Mouse (Mus musculus): ENCODE measurements around the gene Atp13a1. TPM values are rescaled to one million over a fixed set of nuclear protein-coding genes. Genes with fewer than 3 reads are reported as not detected.

The Atp13a1 gene
- polyA plus RNA-seq, 1 experiment from 2014 or later: 55.4 TPM

DNA sequence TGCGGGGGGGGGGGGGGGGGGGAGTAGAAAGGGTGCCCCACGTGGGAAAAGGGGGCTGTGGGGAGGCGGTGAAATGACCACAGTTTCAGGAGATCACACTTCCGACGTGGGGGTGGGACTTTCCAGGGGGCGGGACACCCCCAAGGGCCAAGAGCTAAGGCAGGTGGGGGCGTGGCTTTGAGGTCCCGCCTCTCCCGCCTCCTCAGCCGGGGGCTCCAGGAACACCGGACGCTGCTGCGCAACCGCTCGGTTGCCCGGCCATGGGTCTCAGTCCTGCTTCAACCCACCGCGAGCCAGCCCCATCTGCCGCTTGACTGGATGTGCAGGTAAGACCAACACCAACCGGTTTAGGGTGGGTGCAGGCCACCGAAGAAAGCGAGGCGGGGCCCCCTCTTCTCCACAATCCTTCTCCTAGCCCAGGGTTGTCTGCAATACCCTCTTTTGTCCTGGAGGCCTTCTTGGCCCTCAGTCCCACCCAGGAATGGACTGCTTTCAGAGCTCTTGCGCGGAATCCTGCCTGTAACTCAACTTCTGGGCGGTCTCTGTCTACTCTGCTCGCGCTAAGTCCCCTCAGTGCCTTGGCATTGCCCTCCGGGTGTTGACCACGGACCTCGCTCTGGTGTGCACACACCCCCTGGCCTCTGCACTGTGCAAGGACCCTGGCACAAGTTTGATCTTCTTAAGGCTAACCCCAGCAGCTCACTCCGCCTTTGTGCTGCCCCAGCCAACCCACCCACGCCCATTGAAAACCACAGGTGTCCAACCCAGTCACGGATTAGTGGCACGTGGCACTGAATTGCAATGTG is 31.6 kb downstream of the Atp13a1 start, which contains the start of gene Lpar2:
TSS of gene Lpar2 (plus strand) at position 44 of the 806 bp plus-strand sequence.
- Histone ChIP-seq H3K9me3 (no peaks in the 10 kb centered on the region), H3K4me1 (peaks cover 38% of the 10 kb centered on the region), H3K4me3 (peak within 1 kb of the TSS; percentile 48), H3K27me3 (peaks cover 52% of the 10 kb centered on the region), H3K4me2 (replicated peaks) (peak within 1 kb of the TSS; percentile 82), H3K36me3 (peaks cover 30% of the 10 kb centered on the region), H3K27ac (replicated peaks) (peak within 1 kb of the TSS; percentile 66), H3K9ac (replicated peaks) (peak within 1 kb of the TSS; percentile 62)
- peak; percentile 85 for ATAC-seq (ENCODE audit: low FRiP score, low read depth)
- 1% methylated on average over 32 of the region's 35 CpGs for WGBS

DNA sequence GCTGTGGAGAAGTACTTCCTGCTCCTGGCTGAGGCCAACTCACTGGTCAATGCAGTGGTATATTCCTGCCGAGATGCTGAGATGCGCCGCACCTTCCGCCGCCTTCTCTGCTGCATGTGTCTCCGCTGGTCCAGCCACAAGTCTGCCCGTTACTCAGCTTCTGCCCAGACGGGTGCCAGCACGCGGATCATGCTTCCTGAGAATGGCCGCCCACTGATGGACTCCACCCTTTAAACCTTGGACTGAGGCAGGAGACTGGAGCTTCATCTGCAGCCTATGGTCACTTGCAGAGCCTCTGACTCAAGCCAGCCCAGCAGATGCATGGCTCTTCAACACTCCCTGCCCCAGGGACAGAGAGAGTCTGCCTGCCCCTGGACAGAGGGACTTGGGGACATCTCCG is 35.4 kb downstream of the Atp13a1 start:
- Histone ChIP-seq H3K4me3 (no peak overlapping the region), H3K27ac (replicated peaks) (no peak overlapping the region), H3K27me3 (peaks cover 30% of the 10 kb centered on the region), H3K4me1 (peaks cover 38% of the 10 kb centered on the region), H3K9ac (replicated peaks) (no peak overlapping the region), H3K9me3 (no peaks in the 10 kb centered on the region), H3K36me3 (peaks cover 33% of the 10 kb centered on the region; the same call in 1 of the 2 replicates), H3K4me2 (replicated peaks) (no peak overlapping the region)
- ATAC-seq (ENCODE audit: low FRiP score, low read depth): no peak
- 90% methylated on average over 12 of the region's 12 CpGs for WGBS

DNA sequence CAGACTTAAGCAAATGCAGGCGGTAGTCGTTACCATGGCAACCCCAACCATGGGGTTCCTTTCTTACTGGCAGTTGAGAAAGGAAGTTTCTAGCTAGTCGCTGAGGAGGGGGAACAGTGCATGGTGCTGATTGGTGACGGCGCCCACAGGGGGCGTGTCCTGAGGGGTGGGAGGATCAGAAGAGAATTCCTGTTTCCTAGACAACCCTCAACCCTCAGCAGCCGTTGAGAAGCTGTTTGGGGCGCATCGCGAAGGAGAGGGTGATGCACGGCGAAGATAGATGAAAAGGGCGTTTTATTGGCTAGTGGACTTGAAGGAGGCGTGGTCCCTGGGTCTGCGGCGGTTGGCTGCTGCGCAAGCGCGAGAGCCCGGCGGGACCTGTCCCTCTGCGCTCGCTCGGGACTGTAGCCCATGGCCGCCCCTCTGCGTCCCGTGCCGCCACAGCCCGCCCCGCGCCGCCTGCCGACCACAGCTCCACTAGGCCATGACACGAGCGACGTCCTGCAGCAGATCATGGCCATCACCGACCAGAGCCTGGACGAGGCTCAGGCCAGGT is 41.4 kb downstream of the Atp13a1 start, which contains the start of gene Pbx4:
TSS of gene Pbx4 (plus strand) at position 194 of the 556 bp plus-strand sequence.
- Histone ChIP-seq H3K4me1 (peaks cover 21% of the 10 kb centered on the region), H3K9ac (replicated peaks) (peak within 1 kb of the TSS; percentile 76), H3K36me3 (peaks cover 22% of the 10 kb centered on the region; the same call in 1 of the 2 replicates), H3K4me3 (peak within 1 kb of the TSS; percentile 70), H3K27ac (replicated peaks) (peak within 1 kb of the TSS; percentile 89), H3K4me2 (replicated peaks) (peak within 1 kb of the TSS; percentile 74), H3K9me3 (no peaks in the 10 kb centered on the region), H3K27me3 (no peaks in the 10 kb centered on the region)
- WGBS: 0% methylated on average over 38 of the region's 38 CpGs
- ATAC-seq (ENCODE audit: low FRiP score, low read depth): peak; percentile 98

DNA sequence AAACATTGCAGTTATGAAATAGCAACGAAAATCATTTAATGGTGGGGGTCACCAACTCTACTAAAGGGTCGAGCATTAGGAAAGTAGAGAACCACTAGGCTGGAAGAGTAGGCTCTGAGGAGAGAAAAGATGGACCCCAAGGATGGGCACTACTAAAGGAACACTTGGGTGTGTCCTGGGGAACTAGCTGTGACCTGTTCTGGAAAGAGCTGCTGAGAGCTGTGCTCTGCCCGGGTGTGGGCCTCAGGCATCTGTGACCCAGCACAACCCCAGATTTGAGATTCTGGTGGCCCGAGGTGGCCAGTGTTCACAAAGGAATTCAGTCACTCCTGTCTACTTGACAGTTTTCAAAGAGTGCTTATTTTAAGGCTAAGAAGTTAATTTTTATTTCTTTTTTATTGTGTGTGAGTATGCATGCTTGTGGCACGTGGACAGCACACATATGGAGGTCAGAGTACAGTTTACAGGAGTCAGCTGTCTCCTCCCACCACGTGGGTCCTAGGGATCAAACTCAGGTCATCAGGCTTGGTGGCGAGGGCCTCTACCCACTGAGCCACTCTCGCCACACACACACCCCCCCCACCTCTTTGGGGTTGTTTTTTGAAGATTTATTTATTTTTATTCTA is 46.2 kb downstream of the Atp13a1 start:
- no peak overlapping the region for H3K4me3 ChIP-seq
- no peaks in the 10 kb centered on the region for H3K9me3 ChIP-seq
- no peak for ATAC-seq (ENCODE audit: low FRiP score, low read depth)
- peaks cover 30% of the 10 kb centered on the region for H3K36me3 ChIP-seq
- no peak overlapping the region for H3K27ac ChIP-seq (replicated peaks)
- H3K4me2 ChIP-seq (replicated peaks): no peak overlapping the region
- H3K9ac ChIP-seq (replicated peaks): no peak overlapping the region
- WGBS: 87% methylated on average over 8 of the region's 8 CpGs
- no peaks in the 10 kb centered on the region for H3K27me3 ChIP-seq
- peaks cover 15% of the 10 kb centered on the region; the same call in 1 of the 2 replicates for H3K4me1 ChIP-seq

DNA sequence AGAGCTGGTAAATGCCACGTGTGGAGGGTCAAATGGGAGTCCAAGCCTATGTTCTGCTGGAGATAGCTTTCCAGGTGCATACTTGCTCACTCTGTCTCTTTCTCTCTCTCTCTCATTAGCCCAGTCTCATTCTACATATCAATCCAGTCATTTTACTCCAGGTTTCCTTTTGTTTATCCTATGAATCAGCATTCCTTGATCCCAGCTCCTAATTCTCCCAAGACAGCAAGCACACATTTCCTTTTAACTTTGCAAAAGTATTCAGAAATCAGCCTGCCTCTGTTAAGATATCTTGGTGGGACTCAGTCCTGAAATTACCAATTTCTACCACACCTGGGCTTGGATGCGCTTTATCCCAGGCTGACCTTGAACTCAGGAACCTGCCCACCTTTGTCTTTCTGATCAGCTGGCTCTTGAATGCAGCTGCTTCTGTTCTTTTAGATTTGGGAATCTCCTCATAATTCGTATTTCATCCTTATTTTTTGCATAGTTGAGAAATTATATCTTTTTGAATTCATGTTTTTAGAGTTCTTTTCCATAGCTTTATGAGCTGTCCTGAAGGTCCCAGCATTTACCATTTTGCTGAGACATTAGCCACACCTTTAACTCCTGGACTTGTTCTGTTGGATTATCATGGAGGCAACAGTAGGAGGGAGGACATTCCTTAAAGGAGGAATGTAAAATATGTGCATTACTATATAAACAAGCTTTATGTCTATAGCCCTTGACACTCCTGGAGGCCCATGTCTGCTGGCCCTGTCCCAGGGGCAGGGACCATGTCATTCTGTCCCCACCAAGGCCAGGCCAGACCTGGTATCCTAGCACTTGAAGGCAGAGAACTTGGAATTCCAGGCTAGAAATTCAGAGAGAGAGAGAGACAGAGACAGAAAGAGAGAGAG is 56.5 kb downstream of the Atp13a1 start:
- ATAC-seq (ENCODE audit: low FRiP score, low read depth): no peak
- H3K9ac ChIP-seq (replicated peaks): no peak overlapping the region
- peaks cover 16% of the 10 kb centered on the region for H3K36me3 ChIP-seq
- 84% methylated on average over 3 of the region's 3 CpGs for WGBS
- H3K9me3 ChIP-seq: no peaks in the 10 kb centered on the region
- no peaks in the 10 kb centered on the region for H3K4me1 ChIP-seq
- no peak overlapping the region for H3K27ac ChIP-seq (replicated peaks)
- H3K4me2 ChIP-seq (replicated peaks): no peak overlapping the region
- no peaks in the 10 kb centered on the region for H3K27me3 ChIP-seq
- no peak overlapping the region for H3K4me3 ChIP-seq

DNA sequence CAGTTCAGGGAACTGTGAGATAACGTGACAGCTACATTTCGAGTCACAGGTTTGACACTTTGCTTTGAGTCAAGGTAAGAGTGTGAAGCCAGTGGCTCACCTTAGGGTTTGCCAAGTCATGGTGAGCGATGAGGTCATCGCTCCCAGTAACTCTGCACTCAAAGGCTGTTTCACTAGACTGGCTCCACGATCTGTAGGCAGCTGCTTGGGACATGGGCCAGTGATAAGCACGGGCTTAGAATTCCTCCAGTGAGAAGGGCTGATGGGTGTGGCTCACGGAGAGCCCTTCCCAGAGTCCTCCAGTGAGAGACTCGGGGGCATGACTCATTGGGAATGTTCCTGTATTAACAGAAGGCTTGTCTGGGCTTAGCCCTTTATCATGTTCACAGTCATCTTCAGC is 58.0 kb downstream of the Atp13a1 start:
- 90% methylated on average over 8 of the region's 8 CpGs for WGBS
- H3K4me2 ChIP-seq (replicated peaks): no peak overlapping the region
- no peak overlapping the region for H3K9ac ChIP-seq (replicated peaks)
- H3K4me3 ChIP-seq: no peak overlapping the region
- H3K36me3 ChIP-seq: peaks cover 18% of the 10 kb centered on the region
- no peak for ATAC-seq (ENCODE audit: low FRiP score, low read depth)
- no peaks in the 10 kb centered on the region for H3K9me3 ChIP-seq
- H3K27me3 ChIP-seq: no peaks in the 10 kb centered on the region
- no peak overlapping the region for H3K27ac ChIP-seq (replicated peaks)
- H3K4me1 ChIP-seq: no peaks in the 10 kb centered on the region

DNA sequence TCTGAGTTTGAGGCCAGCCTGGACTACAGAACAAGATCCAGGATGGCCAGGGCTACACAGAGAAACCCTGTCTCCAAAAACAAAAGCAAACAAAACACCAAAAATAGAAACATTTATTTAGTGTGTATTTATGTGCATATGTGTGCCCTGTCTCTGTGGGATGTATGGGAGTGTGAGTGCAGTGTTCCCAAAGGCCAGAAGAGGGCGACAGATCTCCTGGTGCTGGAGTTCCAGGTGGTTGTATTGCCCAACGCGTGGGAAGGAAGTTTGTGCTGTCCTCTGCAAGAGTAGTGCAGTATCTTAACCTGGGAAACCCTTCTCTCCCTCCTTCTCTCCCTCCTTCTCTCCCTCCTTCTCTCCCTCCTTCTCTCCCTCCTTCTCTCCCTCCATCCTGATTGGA is 58.9 kb downstream of the Atp13a1 start:
- Histone ChIP-seq H3K4me1 (no peaks in the 10 kb centered on the region), H3K27ac (replicated peaks) (no peak overlapping the region), H3K27me3 (no peaks in the 10 kb centered on the region), H3K9me3 (no peaks in the 10 kb centered on the region), H3K4me3 (no peak overlapping the region), H3K36me3 (peaks cover 18% of the 10 kb centered on the region), H3K4me2 (replicated peaks) (no peak overlapping the region), H3K9ac (replicated peaks) (no peak overlapping the region)
- ATAC-seq (ENCODE audit: low FRiP score, low read depth): no peak
- 49% methylated on average over 3 of the region's 3 CpGs for WGBS

DNA sequence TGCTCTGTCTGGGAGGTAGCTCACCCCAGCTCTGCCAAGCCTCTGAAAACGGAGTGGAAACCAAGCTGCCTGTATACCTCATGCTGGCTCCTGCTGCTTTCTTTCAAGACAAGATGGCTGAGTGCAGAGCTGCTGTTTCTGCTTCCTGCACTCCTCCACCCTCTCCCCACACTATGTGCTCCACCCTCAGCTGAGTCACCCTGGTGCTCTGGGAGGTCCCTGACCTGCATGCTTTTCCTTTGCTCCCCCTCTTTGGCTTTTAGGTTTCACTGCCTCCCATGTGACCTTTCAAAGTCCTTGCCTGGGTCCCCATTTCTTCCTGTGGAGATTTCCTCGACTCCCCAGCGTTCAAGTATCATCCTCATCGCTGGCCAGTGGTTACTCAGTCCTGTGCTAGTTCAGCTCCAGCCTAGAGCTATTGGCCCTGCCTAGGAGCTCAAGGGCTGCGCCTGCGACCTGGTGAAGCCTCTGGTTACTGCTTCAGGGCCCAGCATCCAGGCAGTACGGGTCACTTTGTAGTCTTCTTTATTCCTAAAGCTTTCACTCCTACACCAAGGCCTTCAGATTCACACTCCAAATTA is 60.1 kb downstream of the Atp13a1 start:
- H3K4me1 ChIP-seq: no peaks in the 10 kb centered on the region
- no peaks in the 10 kb centered on the region for H3K9me3 ChIP-seq
- no peak overlapping the region for H3K4me3 ChIP-seq
- 80% methylated on average over 7 of the region's 7 CpGs for WGBS
- ATAC-seq (ENCODE audit: low FRiP score, low read depth): no peak
- no peak overlapping the region for H3K4me2 ChIP-seq (replicated peaks)
- no peak overlapping the region for H3K9ac ChIP-seq (replicated peaks)
- peaks cover 18% of the 10 kb centered on the region for H3K36me3 ChIP-seq
- no peaks in the 10 kb centered on the region for H3K27me3 ChIP-seq
- no peak overlapping the region for H3K27ac ChIP-seq (replicated peaks)

DNA sequence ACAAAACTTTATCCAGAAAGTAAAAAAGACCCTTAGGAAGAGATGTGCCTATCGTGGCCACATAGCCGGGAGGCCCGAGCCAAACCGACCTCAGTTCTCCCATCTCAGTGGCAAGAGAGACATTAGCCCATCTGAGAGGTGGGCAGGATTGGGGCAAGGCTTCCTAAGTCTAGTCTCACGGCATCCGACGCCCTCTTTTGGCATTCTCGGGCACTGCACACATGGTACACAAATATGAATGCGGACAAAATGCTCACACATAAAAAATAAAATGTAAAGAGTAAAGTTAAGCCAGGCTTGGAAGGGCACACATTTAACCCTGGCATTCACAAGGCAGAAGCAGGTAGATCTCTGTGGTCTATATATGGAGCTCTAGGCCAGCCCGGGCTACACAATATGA is 62.9 kb downstream of the Atp13a1 start:
- Histone ChIP-seq H3K4me3 (no peak overlapping the region), H3K27ac (replicated peaks) (no peak overlapping the region), H3K9me3 (no peaks in the 10 kb centered on the region), H3K4me1 (no peaks in the 10 kb centered on the region), H3K27me3 (no peaks in the 10 kb centered on the region), H3K36me3 (peaks cover 16% of the 10 kb centered on the region), H3K4me2 (replicated peaks) (no peak overlapping the region), H3K9ac (replicated peaks) (no peak overlapping the region)
- 95% methylated on average over 10 of the region's 10 CpGs for WGBS
- no peak for ATAC-seq (ENCODE audit: low FRiP score, low read depth)
